Mouse (Mus musculus) limb, embryonic 10.5 days (tissue): Measurements from ENCODE around the gene Slc38a9. TPM values are rescaled to one million over a fixed set of nuclear protein-coding genes. Genes with fewer than 3 reads are reported as not detected.
"Not testable (repeated sequence)": the region's sequence is repeated elsewhere in the genome, so short reads cannot be mapped to it uniquely, and the experiment has no call there.

Experiments used
- DNase-seq: peaks from one replicate; pipeline ENCODE4 v3.0.0-alpha.2; 2017; ENCODE audit warnings: low spot score
- H3K27ac ChIP-seq: fragments of 300-500 bp; sonication (generic); 2 replicates; pipeline ENCODE4 v1.5.1; 2016; ENCODE audit warnings: mild to moderate bottlenecking
- H3K27me3 ChIP-seq: fragments of 300-500 bp; sonication (generic); 2 replicates; pipeline ENCODE4 v1.6.1; 2016; ENCODE audit warnings: low read depth, mild to moderate bottlenecking; ENCODE audit not compliant: poor library complexity, severe bottlenecking
- H3K36me3 ChIP-seq: fragments of 300-500 bp; sonication (generic); 2 replicates; pipeline ENCODE4 v1.6.1; 2016; ENCODE audit warnings: mild to moderate bottlenecking, moderate library complexity
- H3K4me1 ChIP-seq: fragments of 300-500 bp; sonication (generic); 2 replicates; pipeline ENCODE4 v1.6.1; 2016
- H3K4me3 ChIP-seq: fragments of 300-500 bp; sonication (generic); 2 replicates; pipeline ENCODE4 v1.5.1; 2016; ENCODE audit warnings: mild to moderate bottlenecking, moderate library complexity
- H3K9me3 ChIP-seq: fragments of 300-500 bp; sonication (generic); replicated peaks from 2 replicates; pipeline ENCODE4 v1.6.1; 2016; ENCODE audit warnings: mild to moderate bottlenecking
- WGBS: fragments of 180-500 bp; shearing (Covaris S2); methylation state at CpG from one replicate; pipeline ENCODE4 v1.1.7; 2016; 5-methylcytosine and 5-hydroxymethylcytosine counted together
- polyA plus RNA-seq: library from polyadenylated mRNA; unstranded; fragments of >200 nt; fragmentation: Nextera tagmentation; extraction: Ambion mirVana; gene quantifications from 2 replicates; pipeline ENCODE4 v1.2.1, GENCODE M21; 2016

Slc38a9 gene
- polyA plus RNA-seq, 1 experiment from 2014 or later, result 12.8 TPM

- no peaks in the 10 kb centered on the region for H3K27me3 ChIP-seq
- no peaks in the 10 kb centered on the region for H3K4me1 ChIP-seq
- 95% methylated on average over 8 of the region's 8 CpGs for WGBS
- 0 out of 2 replicates have a peak, but pooled peaks cover 3% of the 10 kb centered on the region for H3K9me3 ChIP-seq
- DNase-seq, result no peak
- H3K4me3 ChIP-seq, result no peak overlapping the region
- H3K27ac ChIP-seq, result no peak overlapping the region
- H3K36me3 ChIP-seq, result peaks cover 15% of the 10 kb centered on the region
Observed at GRCm38 (mm10) chr13:112695526-112696240, 35.1 kb downstream of the Slc38a9 start.

DNA sequence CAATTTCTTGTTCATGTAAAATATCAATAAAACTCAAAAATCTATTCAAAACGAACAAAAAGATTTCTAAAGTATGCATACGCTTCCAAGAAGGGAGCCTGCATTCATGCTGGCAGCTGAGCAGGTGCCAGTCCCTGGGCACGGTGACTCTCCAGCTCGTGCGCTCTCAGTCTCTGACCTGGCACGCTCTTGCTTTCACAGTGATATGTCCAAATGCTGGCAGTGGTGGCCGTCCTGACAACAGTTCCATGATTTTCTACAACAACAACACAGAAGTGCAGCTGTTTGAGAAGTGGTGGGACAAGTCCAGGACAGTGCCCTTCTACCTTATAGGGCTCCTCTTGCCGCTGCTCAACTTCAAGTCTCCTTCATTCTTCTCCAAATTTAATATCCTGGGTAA is 40.7 kb downstream of the Slc38a9 start:
- no peak for DNase-seq
- 90% methylated on average over 8 of the region's 8 CpGs for WGBS
- Histone ChIP-seq H3K27ac (no peak overlapping the region), H3K36me3 (peaks cover 7% of the 10 kb centered on the region), H3K4me1 (no peaks in the 10 kb centered on the region), H3K27me3 (no peaks in the 10 kb centered on the region), H3K9me3 (no peaks in the 10 kb centered on the region), H3K4me3 (no peak overlapping the region)

- no peak overlapping the region for H3K4me3 ChIP-seq
- no peaks in the 10 kb centered on the region for H3K36me3 ChIP-seq
- H3K9me3 ChIP-seq, result no peaks in the 10 kb centered on the region
- no peaks in the 10 kb centered on the region for H3K27me3 ChIP-seq
- no peaks in the 10 kb centered on the region for H3K4me1 ChIP-seq
- H3K27ac ChIP-seq, result no peak overlapping the region
- 94% methylated on average over 4 of the region's 4 CpGs for WGBS
- DNase-seq, result no peak
Observed at GRCm38 (mm10) chr13:112706351-112706750, 45.8 kb downstream of the Slc38a9 start.

DNA sequence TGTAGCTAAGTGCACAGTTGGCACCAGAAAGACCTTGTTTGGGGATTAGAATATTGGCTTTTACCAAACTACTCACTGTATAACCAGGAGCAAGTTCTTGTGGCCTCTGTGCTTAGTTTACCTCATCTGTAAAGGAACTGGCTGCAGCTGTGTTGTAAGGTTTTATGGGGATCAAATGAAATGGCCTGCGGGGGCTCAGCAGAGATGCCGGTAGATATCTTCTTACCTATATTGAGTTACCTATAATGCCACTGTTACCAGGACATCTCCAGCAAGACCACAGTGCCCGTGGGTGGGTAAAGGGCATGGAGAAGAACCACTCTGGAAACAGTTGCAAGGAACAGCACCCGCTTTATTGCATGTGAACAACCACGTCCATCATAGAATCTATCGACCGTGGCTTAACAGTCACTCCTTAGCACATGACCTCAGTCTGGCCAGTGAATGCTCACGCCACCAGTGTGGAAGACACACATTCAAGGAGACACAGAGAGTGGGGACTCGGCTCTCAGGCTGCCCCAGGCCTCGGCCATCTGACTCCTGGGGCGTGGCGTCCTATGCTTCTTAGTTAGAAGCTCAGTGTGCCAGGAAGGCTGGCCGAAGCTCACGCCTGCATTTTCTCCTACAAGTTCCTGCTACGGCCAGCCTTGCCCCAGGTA is 59.7 kb downstream of the Slc38a9 start:
- H3K4me3 ChIP-seq, result no peak overlapping the region
- WGBS, result 92% methylated on average over 15 of the region's 15 CpGs
- H3K9me3 ChIP-seq, result no peaks in the 10 kb centered on the region
- H3K27ac ChIP-seq, result no peak overlapping the region
- H3K27me3 ChIP-seq, result no peaks in the 10 kb centered on the region
- DNase-seq, result no peak
- peaks cover 1% of the 10 kb centered on the region; the same call in 1 of the 2 replicates for H3K36me3 ChIP-seq
- H3K4me1 ChIP-seq, result no peaks in the 10 kb centered on the region

DNA sequence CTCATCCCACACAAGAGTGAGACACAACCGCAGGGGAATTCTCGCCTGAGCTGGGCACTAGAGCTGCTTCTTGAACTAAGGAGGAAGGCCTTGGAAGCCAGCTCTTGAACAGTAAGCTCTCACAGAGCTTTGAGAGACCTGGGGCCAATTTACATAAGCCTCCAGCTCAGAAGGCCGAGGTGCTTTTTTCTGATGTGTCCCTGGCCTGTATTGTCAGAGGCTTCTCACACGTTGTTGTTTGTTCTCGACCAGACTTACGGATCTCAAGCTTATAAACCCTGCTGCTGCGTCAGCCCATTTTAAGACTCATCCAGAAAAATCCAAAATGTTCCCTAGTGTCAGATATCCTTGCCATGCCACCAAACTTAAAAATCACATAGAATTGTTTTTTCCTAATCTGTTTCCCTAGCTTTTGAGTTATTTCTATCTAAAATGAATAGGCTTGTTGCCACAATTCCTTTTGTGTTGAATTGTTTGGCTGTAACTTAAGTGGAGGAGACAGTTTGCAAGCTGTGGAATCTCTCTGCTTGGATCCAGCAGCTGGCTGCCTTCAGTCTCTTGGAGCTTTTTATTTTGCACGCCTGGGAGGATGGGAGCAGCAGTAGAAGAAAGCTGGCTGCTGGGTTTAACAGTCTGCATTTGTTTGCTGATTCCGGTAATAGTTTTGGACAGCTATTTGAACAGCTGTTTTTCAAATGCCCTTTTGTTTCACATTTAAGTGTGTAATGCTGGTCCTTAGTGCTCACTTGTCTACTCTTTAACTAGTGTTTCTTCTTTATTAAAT is 61.6 kb downstream of the Slc38a9 start:
- Histone ChIP-seq H3K9me3 (no peaks in the 10 kb centered on the region), H3K27ac (peak overlapping the region; percentile 46; the same call in 1 of the 2 replicates), H3K4me1 (no peaks in the 10 kb centered on the region), H3K36me3 (peaks cover 2% of the 10 kb centered on the region; the same call in 1 of the 2 replicates), H3K4me3 (no peak overlapping the region), H3K27me3 (no peaks in the 10 kb centered on the region)
- WGBS, result 54% methylated on average over 9 of the region's 9 CpGs
- DNase-seq, result no peak

DNA sequence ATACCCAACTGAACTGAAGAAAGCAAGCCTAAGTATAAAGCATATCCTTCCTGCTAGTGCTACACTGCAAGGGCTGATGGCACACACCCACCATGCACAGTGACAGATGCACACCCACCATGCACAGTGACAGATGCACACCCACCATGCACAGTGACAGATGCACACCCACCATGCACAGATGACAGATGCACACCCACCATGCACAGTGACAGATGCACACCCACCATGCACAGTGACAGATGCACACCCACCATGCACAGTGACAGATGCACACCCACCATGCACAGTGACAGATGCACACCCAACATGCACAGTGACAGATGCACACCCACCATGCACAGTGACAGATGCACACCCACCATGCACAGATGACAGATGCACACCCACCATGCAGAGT is 63.7 kb downstream of the Slc38a9 start:
- H3K36me3 ChIP-seq, H3K9me3 ChIP-seq, H3K27ac ChIP-seq, H3K4me3 ChIP-seq, DNase-seq, H3K4me1 ChIP-seq, H3K27me3 ChIP-seq: not testable (repeated sequence)

- no peak overlapping the region for H3K4me3 ChIP-seq
- H3K9me3 ChIP-seq, result no peaks in the 10 kb centered on the region
- no peaks in the 10 kb centered on the region for H3K27me3 ChIP-seq
- WGBS, result 92% methylated on average over 3 of the region's 3 CpGs
- H3K4me1 ChIP-seq, result peaks cover 4% of the 10 kb centered on the region; the same call in 1 of the 2 replicates
- peaks cover 2% of the 10 kb centered on the region; the same call in 1 of the 2 replicates for H3K36me3 ChIP-seq
- no peak overlapping the region for H3K27ac ChIP-seq
- no peak for DNase-seq
Observed at GRCm38 (mm10) chr13:112726002-112726401, 65.5 kb downstream of the Slc38a9 start.

DNA sequence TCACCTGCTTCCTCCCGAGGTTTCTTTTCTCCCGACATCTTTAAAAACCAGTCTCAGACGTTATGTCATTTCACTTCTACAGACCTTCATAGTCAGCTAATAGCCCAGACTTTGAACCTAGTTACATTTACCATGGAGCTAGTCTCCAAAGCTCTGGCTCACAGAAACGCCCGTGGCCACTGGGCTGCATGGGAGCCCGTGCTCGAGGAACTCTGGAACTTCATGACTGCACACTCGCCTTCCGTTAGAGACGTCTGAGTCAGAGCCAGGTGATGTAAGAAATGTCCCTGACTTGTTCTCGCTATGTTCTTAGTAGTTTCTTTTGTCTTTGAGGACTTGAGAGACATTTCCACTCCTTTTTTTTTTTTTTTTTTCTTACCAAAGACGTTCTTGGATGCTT is 72.8 kb downstream of the Slc38a9 start:
- H3K4me3 ChIP-seq, result no peak overlapping the region

DNA sequence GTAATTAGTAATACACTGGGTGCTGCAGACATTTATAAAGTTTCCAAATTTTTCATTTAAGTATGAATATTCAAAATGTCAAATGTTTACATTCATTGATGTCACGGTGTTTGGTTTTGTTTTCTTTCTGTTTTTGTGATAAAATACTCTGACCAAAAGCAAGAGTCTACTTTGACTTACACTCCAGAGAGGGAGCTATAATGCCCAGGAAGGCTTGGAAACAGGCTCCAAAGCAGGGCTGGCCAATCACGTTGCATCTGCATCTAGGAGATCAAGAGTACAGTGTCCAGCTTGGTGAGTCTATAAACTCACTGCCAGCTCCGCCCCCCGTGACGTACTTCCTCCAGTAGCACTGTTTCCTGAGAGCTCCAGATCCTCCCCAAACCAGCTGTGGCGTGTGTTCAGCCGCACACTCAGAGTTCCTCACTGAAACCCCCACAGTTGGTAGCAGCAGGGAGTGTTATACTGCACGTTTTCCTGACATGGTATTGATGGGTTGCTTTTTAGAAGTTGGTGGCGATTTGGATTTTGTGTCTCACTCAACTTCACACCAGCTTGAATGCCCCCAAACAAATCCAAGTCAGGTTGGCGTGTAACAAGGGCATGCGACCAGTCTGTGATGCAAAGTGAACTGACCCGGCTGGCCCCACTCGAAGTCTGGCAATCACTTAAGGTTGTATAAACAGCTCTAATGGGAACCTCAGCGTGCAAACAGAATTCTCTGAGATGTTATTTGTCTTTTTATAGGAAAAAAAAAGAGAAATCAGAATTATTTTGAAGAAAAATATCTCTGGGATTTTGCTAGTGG is 74.6 kb downstream of the Slc38a9 start:
- 78% methylated on average over 14 of the region's 14 CpGs for WGBS
- no peaks in the 10 kb centered on the region for H3K36me3 ChIP-seq
- H3K4me3 ChIP-seq, result no peak overlapping the region
- no peaks in the 10 kb centered on the region for H3K9me3 ChIP-seq
- H3K27ac ChIP-seq, result no peak overlapping the region
- no peaks in the 10 kb centered on the region for H3K27me3 ChIP-seq
- no peak for DNase-seq
- peaks cover 21% of the 10 kb centered on the region for H3K4me1 ChIP-seq

More for the DNA sequence above, 72.8 kb downstream of the Slc38a9 start:
- no peaks in the 10 kb centered on the region for H3K36me3 ChIP-seq
- peaks cover 16% of the 10 kb centered on the region for H3K4me1 ChIP-seq
- no peak overlapping the region for H3K27ac ChIP-seq
- no peaks in the 10 kb centered on the region for H3K27me3 ChIP-seq
- H3K9me3 ChIP-seq, result no peaks in the 10 kb centered on the region
- WGBS, result 90% methylated on average over 12 of the region's 12 CpGs
- DNase-seq, result no peak

GRCm38 (mm10) chr13:112736407-112736806 is 75.9 kb downstream of the Slc38a9 start:
- H3K27me3 ChIP-seq, result no peaks in the 10 kb centered on the region
- H3K36me3 ChIP-seq, result no peaks in the 10 kb centered on the region
- 93% methylated on average over 10 of the region's 10 CpGs for WGBS
- H3K9me3 ChIP-seq, result no peaks in the 10 kb centered on the region
- H3K4me3 ChIP-seq, result no peak overlapping the region
- peaks cover 23% of the 10 kb centered on the region for H3K4me1 ChIP-seq
- H3K27ac ChIP-seq, result no peak overlapping the region
- no peak for DNase-seq

DNA sequence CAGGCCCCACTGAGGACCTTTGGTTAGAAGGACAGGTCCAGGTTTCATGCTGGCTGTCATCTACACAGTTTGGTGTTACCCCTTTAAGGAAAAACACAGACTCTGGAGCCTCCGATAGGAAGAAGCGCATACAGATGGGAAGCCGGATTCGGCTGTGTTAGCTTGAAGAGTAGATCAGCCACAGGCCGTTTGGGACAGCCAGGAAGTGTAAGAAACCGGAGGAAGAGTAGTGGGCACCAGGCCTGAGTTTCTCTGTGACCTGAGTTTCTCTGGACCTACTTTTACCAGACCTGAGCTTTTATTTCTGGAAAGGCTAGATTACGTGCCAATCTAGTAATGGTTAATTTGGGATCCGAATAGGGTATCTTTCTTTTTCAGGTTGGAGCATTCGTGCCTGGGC is 76.6 kb downstream of the Slc38a9 start:
- no peak overlapping the region for H3K27ac ChIP-seq
- H3K9me3 ChIP-seq, result no peaks in the 10 kb centered on the region
- no peaks in the 10 kb centered on the region for H3K27me3 ChIP-seq
- no peak for DNase-seq
- no peaks in the 10 kb centered on the region for H3K36me3 ChIP-seq
- 88% methylated on average over 9 of the region's 9 CpGs for WGBS
- H3K4me3 ChIP-seq, result no peak overlapping the region
- H3K4me1 ChIP-seq, result peaks cover 23% of the 10 kb centered on the region

GRCm38 (mm10) chr13:112738005-112738404 is 77.5 kb downstream of the Slc38a9 start:
- H3K27ac ChIP-seq, result no peak overlapping the region
- no peak overlapping the region for H3K4me3 ChIP-seq
- H3K9me3 ChIP-seq, result no peaks in the 10 kb centered on the region
- H3K4me1 ChIP-seq, result peaks cover 23% of the 10 kb centered on the region
- 91% methylated on average over 16 of the region's 16 CpGs for WGBS
- no peaks in the 10 kb centered on the region for H3K36me3 ChIP-seq
- DNase-seq, result no peak
- no peaks in the 10 kb centered on the region for H3K27me3 ChIP-seq
